In the genomic region with DNA sequence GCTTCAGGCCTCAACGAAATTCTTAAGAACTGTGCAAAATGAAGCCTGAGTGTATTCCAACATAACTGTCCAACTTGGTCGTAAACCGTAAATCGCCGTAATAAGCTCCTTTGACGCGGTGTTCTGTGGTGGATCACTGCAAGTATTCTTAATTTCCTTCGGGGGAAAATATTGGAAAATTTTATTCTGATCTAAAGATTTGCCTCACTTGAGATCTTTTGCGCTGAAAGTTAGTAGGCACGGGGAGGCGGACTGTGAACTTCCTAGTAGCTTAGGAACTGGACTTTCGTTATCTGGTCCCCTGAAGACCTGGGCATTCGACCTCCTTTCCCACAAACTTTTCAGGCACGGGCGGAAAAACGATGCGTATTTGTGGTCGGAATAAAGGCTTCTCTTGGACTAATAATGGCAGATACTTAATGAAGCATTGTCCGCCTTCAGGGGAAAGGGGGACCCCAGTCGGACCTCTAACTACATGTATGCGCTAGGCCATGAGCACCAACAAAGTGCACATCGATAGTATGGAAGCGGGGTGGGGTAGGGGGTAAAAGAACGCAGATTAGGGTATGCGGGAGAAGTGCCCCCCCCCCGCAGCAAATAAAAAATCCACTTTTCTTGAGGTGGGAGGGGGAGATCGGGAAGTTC, we compare ENCODE assay signal across 9 mouse cellular contexts.
A peak's percentile ranks its signal among the peaks of the same experiment; 100 is the strongest.
DNase-seq lines count a peak whose midpoint lies in the region; ATAC-seq and TF ChIP-seq lines count a peak whose summit lies in the region.
"Had no signal": no experiment of that assay in that cellular context is flagged by ENCODE, and none has a peak within 500 bp of the region (broad histone marks: within the 10 kb centered on the region; RNA-seq: fewer than 3 reads in every experiment).

No protein-coding gene starts in this region.

- no peaks in the 10 kb centered on the region for H3K36me3 ChIP-seq in intestine, postnatal 0 days (ENCODE audit: control insufficient read depth, insufficient read depth)
- no peaks in the 10 kb centered on the region for H3K36me3 ChIP-seq in intestine, embryonic 15.5 days
- no peaks in the 10 kb centered on the region for H3K36me3 ChIP-seq in hindbrain, embryonic 11.5 days (ENCODE audit: control insufficient read depth, insufficient read depth, low read length)

- no peak for ATAC-seq in intestine, postnatal 0 days
- ATAC-seq in intestine, embryonic 15.5 days: no peak
- ATAC-seq in hindbrain, embryonic 11.5 days (ENCODE audit: low FRiP score): no peak
- ATAC-seq in activated CD4-positive, CD25-positive, alpha-beta regulatory T cell, adult 4 months: no peak

- DNase-seq in cerebellum, postnatal 36 days: peak; percentile 18 to 58
- DNase-seq in hindbrain, embryonic 11.5 days (ENCODE audit: low spot score): peak; percentile 64
- DNase-seq in neural tube, embryonic 10.5 days (ENCODE audit: extremely low spot score, low spot score): peak; percentile 60
- DNase-seq in spleen, postnatal 14 days (ENCODE audit: low spot score in 2 of 2): no peak
- no peak for DNase-seq in frontal cortex, postnatal 14 days (ENCODE audit: low spot score in 2 of 2)
- DNase-seq: lung, postnatal 4 days had no signal

- no peaks in the 10 kb centered on the region for H3K9me3 ChIP-seq in intestine, postnatal 0 days (ENCODE audit: control insufficient read depth)
- H3K9me3 ChIP-seq in intestine, embryonic 15.5 days: no peaks in the 10 kb centered on the region
- no peaks in the 10 kb centered on the region for H3K9me3 ChIP-seq in hindbrain, embryonic 11.5 days (ENCODE audit: control insufficient read depth, low read length)

- peaks cover 87% of the 10 kb centered on the region for H3K27me3 ChIP-seq in intestine, postnatal 0 days (replicated peaks; ENCODE audit: control insufficient read depth, insufficient read depth, low read length)
- H3K27me3 ChIP-seq in intestine, embryonic 15.5 days (replicated peaks): peaks cover 70% of the 10 kb centered on the region
- peaks cover 34% of the 10 kb centered on the region for H3K27me3 ChIP-seq in hindbrain, embryonic 11.5 days (ENCODE audit: control insufficient read depth, insufficient read depth, low read length)

- peak overlapping the region; percentile 12; the same call in 1 of the 2 replicates for H3K4me3 ChIP-seq in intestine, postnatal 0 days (ENCODE audit: low read depth, low read length)
- no peak overlapping the region for H3K4me3 ChIP-seq in intestine, embryonic 15.5 days (replicated peaks)
- peak overlapping the region; percentile 48 for H3K4me3 ChIP-seq in hindbrain, embryonic 11.5 days (ENCODE audit: low read depth, low read length)

- 7% methylated on average over 27 of the region's 27 CpGs for WGBS in intestine, postnatal 0 days
- WGBS in intestine, embryonic 15.5 days: 5% methylated on average over 27 of the region's 27 CpGs
- WGBS in hindbrain, embryonic 11.5 days: 3% methylated on average over 27 of the region's 27 CpGs

- H3K9ac ChIP-seq in intestine, postnatal 0 days (ENCODE audit: low read depth, low read length): no peak overlapping the region
- H3K9ac ChIP-seq in intestine, embryonic 15.5 days: no peak overlapping the region
- H3K9ac ChIP-seq in hindbrain, embryonic 11.5 days (ENCODE audit: low read depth, low read length): peak overlapping the region; percentile 79

- no peak for TF ChIP-seq CTCF in intestine, postnatal 0 days (IDR thresholded peaks at IDR 0.05; ENCODE audit: low read depth)

- H3K4me1 ChIP-seq in intestine, postnatal 0 days (replicated peaks; ENCODE audit: control insufficient read depth, insufficient read depth, low read length): no peaks in the 10 kb centered on the region
- no peaks in the 10 kb centered on the region; the same call in 1 of the 2 replicates for H3K4me1 ChIP-seq in intestine, embryonic 15.5 days (replicated peaks)
- no peaks in the 10 kb centered on the region for H3K4me1 ChIP-seq in hindbrain, embryonic 11.5 days (replicated peaks; ENCODE audit: control insufficient read depth, insufficient read depth, low read length)

- H3K27ac ChIP-seq in intestine, postnatal 0 days (ENCODE audit: low read depth, low read length): no peak overlapping the region
- H3K27ac ChIP-seq in intestine, embryonic 15.5 days: no peak overlapping the region
- peak overlapping the region; percentile 72 for H3K27ac ChIP-seq in hindbrain, embryonic 11.5 days (ENCODE audit: low read depth, low read length)

- H3K4me2 ChIP-seq in intestine, postnatal 0 days (replicated peaks; ENCODE audit: low read depth): no peak overlapping the region
- H3K4me2 ChIP-seq in intestine, embryonic 15.5 days (replicated peaks): no peak overlapping the region
- H3K4me2 ChIP-seq in hindbrain, embryonic 11.5 days (replicated peaks; ENCODE audit: low read depth, low read length): peak overlapping the region; percentile 53

Comparison
In these comparisons a context has a peak if more than half of its experiments do, and no peak if none do; other contexts are left out.
1. DNase-seq: peak in cerebellum, postnatal 36 days (2 of 2), hindbrain, embryonic 11.5 days (single experiment) and neural tube, embryonic 10.5 days (single experiment); none in spleen, postnatal 14 days (0 of 2) and frontal cortex, postnatal 14 days (0 of 2).